Mouse (Mus musculus): Measurements from ENCODE around the gene Spen. TPM values are rescaled to one million over a fixed set of nuclear protein-coding genes. Genes with fewer than 3 reads are reported as not detected.

Spen gene
- polyA plus RNA-seq, 1 experiment: 56.0 TPM

GRCm38 (mm10) chr4:141574789-141575702 is 36.6 kb upstream of the Spen start:
- peaks cover 51% of the 10 kb centered on the region for H3K4me1 ChIP-seq (ENCODE audit: control insufficient read depth, insufficient read depth, insufficient read length, low read length)
- H3K27me3 ChIP-seq (ENCODE audit: control insufficient read depth, insufficient read depth, low read length): no peaks in the 10 kb centered on the region
- 27% methylated on average over 27 of the region's 27 CpGs for WGBS
- H3K27ac ChIP-seq (ENCODE audit: insufficient read depth, low read depth, low read length): peak overlapping the region; percentile 80
- H3K36me3 ChIP-seq (ENCODE audit: control insufficient read depth, insufficient read depth, low read length): peaks cover 24% of the 10 kb centered on the region
- H3K4me3 ChIP-seq (ENCODE audit: low read depth, low read length): peak overlapping the region; percentile 48
- TF ChIP-seq POLR2A (IDR thresholded peaks at IDR 0.05; ENCODE audit: low read depth, low read length) (no peak; the same call in 1 of the 2 replicates), CTCF (IDR thresholded peaks at IDR 0.05; ENCODE audit: extremely low read depth, insufficient read length, insufficient replicate concordance, low read depth, low read length) (peak; percentile 98)

DNA sequence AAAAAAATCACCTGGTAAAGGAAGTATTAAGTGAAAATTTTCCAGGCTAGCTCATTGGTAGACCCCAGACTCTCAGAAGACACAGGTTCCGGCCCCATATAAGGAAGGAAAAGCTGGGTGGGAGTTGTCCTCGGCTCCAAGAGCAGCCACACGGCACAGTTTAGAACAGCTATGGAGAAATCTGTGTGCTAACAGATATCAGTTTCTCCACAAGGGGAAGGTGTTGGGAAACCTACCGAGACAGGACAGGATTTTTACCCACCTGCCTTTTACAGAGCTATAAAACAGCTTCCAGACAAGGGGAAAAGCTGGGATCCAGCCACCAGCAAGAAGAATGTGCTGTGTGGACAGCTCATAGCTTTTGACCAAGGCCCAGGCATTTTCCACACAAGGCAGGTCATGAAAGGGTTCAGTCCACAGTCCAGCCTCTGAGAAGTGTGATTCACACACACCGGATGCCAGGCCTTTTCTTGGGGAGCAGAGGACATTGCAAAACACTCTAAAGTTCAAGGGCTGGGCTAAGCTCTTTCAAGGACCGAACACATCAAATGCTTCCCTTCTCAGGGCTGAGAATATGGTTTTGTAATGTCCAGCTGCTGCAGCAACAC is 35.1 kb upstream of the Spen start:
- H3K4me1 ChIP-seq (ENCODE audit: control insufficient read depth, insufficient read depth, insufficient read length, low read length): peaks cover 44% of the 10 kb centered on the region
- no peak overlapping the region for H3K4me3 ChIP-seq (ENCODE audit: low read depth, low read length)
- H3K36me3 ChIP-seq (ENCODE audit: control insufficient read depth, insufficient read depth, low read length): peaks cover 18% of the 10 kb centered on the region
- WGBS: 25% methylated on average over 6 of the region's 6 CpGs
- peak overlapping the region; percentile 80 for H3K27ac ChIP-seq (ENCODE audit: insufficient read depth, low read depth, low read length)
- TF ChIP-seq CTCF (IDR thresholded peaks at IDR 0.05; ENCODE audit: extremely low read depth, insufficient read length, insufficient replicate concordance, low read depth, low read length): peak; percentile 8; the same call in 1 of the 2 replicates
- no peak for TF ChIP-seq POLR2A (IDR thresholded peaks at IDR 0.05; ENCODE audit: low read depth, low read length)
- H3K27me3 ChIP-seq (ENCODE audit: control insufficient read depth, insufficient read depth, low read length): no peaks in the 10 kb centered on the region

DNA sequence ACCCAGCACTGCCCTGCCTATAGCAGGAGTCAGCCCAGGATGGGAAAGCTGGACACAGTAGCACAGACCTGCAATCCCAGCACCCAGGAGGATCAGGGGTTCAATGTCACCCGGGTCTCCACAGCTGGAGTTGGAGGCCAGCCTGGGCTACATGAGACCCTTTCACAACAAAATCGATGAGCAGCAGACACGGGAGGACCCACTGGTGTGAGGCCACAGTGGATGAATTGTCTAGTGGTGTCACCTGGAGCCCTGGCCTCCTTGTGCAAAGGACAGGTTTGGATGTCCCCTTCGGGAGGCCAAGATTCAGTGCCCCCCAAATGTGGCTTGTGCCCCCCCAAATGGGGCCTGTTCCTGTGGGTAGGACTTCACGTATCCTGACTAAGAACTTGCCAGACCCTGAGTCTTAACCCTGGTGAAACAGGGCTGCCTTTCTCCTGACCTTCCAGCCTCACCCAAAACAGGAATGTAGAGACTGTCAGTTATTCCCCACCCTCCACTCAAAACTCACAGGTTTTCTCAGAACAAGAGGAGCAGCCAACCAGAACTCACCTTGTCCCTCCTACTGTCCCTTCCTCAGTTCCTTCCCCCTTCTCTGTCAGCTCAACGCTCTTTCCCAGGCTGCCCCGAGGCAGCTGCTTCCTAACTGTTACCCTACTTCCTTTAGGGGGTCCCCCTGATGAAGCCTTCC is 34.4 kb upstream of the Spen start:
- H3K27me3 ChIP-seq (ENCODE audit: control insufficient read depth, insufficient read depth, low read length): no peaks in the 10 kb centered on the region
- TF ChIP-seq POLR2A (IDR thresholded peaks at IDR 0.05; ENCODE audit: low read depth, low read length) (no peak), CTCF (IDR thresholded peaks at IDR 0.05; ENCODE audit: extremely low read depth, insufficient read length, insufficient replicate concordance, low read depth, low read length) (no peak)
- WGBS: 61% methylated on average over 7 of the region's 7 CpGs
- H3K4me1 ChIP-seq (ENCODE audit: control insufficient read depth, insufficient read depth, insufficient read length, low read length): peaks cover 46% of the 10 kb centered on the region
- 0 out of 2 replicates have a peak overlapping the region, but pooled peaks have one; percentile 4 for H3K4me3 ChIP-seq (ENCODE audit: low read depth, low read length)
- peaks cover 16% of the 10 kb centered on the region for H3K36me3 ChIP-seq (ENCODE audit: control insufficient read depth, insufficient read depth, low read length)
- peak overlapping the region; percentile 80 for H3K27ac ChIP-seq (ENCODE audit: insufficient read depth, low read depth, low read length)

GRCm38 (mm10) chr4:141571934-141572333 is 33.5 kb upstream of the Spen start:
- H3K36me3 ChIP-seq (ENCODE audit: control insufficient read depth, insufficient read depth, low read length): peaks cover 7% of the 10 kb centered on the region
- no peaks in the 10 kb centered on the region for H3K27me3 ChIP-seq (ENCODE audit: control insufficient read depth, insufficient read depth, low read length)
- TF ChIP-seq CTCF (IDR thresholded peaks at IDR 0.05; ENCODE audit: extremely low read depth, insufficient read length, insufficient replicate concordance, low read depth, low read length) (no peak), POLR2A (IDR thresholded peaks at IDR 0.05; ENCODE audit: low read depth, low read length) (no peak)
- no peak overlapping the region for H3K4me3 ChIP-seq (ENCODE audit: low read depth, low read length)
- H3K4me1 ChIP-seq (ENCODE audit: control insufficient read depth, insufficient read depth, insufficient read length, low read length): peaks cover 46% of the 10 kb centered on the region
- peak overlapping the region; percentile 80 for H3K27ac ChIP-seq (ENCODE audit: insufficient read depth, low read depth, low read length)
- WGBS: 41% methylated on average over 10 of the region's 10 CpGs

GRCm38 (mm10) chr4:141571337-141571739 is 32.9 kb upstream of the Spen start:
- Histone ChIP-seq H3K36me3 (ENCODE audit: control insufficient read depth, insufficient read depth, low read length) (peaks cover 1% of the 10 kb centered on the region), H3K27me3 (ENCODE audit: control insufficient read depth, insufficient read depth, low read length) (no peaks in the 10 kb centered on the region), H3K4me3 (ENCODE audit: low read depth, low read length) (peak overlapping the region; percentile 29), H3K27ac (ENCODE audit: insufficient read depth, low read depth, low read length) (peak overlapping the region; percentile 83), H3K4me1 (ENCODE audit: control insufficient read depth, insufficient read depth, insufficient read length, low read length) (peaks cover 46% of the 10 kb centered on the region)
- TF ChIP-seq POLR2A (IDR thresholded peaks at IDR 0.05; ENCODE audit: low read depth, low read length) (no peak), CTCF (IDR thresholded peaks at IDR 0.05; ENCODE audit: extremely low read depth, insufficient read length, insufficient replicate concordance, low read depth, low read length) (no peak)
- 26% methylated on average over 6 of the region's 6 CpGs for WGBS

GRCm38 (mm10) chr4:141570821-141571220 is 32.4 kb upstream of the Spen start:
- Histone ChIP-seq H3K36me3 (ENCODE audit: control insufficient read depth, insufficient read depth, low read length) (no peaks in the 10 kb centered on the region), H3K27ac (ENCODE audit: insufficient read depth, low read depth, low read length) (peak overlapping the region; percentile 83), H3K4me3 (ENCODE audit: low read depth, low read length) (peak overlapping the region; percentile 29), H3K4me1 (ENCODE audit: control insufficient read depth, insufficient read depth, insufficient read length, low read length) (peaks cover 46% of the 10 kb centered on the region), H3K27me3 (ENCODE audit: control insufficient read depth, insufficient read depth, low read length) (no peaks in the 10 kb centered on the region)
- TF ChIP-seq CTCF (IDR thresholded peaks at IDR 0.05; ENCODE audit: extremely low read depth, insufficient read length, insufficient replicate concordance, low read depth, low read length): no peak
- 78% methylated on average over 1 of the region's 1 CpGs for whole genome bisulfite sequencing
